Mouse (Mus musculus): Measurements from ENCODE around the gene Mmp9. TPM values are rescaled to one million over a fixed set of nuclear protein-coding genes. Genes with fewer than 3 reads are reported as not detected.

The Mmp9 gene
- total RNA-seq, 1 experiment, result 7.0 TPM

DNA sequence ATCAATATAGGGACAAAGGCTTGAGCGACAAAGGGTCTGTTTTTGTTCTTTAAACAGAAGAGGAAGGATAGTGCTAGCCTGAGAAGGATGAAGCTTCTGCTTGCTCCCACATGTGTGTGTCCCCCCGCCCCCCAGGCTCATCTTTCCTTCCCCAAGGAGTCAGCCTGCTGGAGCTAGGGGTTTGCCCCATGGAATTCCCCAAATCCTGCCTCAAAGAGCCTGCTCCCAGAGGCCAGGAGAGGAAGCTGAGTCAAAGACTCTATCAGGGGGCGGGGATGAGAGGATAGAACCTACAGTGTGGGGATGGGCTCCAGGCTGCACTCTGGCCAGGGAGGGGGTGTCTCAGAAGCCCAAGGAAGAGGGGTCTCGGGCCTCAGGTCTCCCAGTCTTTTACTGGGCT is 6.9 kb downstream of the Mmp9 start:
- TF ChIP-seq MAFK (IDR thresholded peaks at IDR 0.05; ENCODE audit: insufficient read depth, low read depth, low read length) (no peak), CHD2 (IDR thresholded peaks at IDR 0.05; ENCODE audit: low read depth, low read length) (no peak)
- Histone ChIP-seq H3K4me1 (ENCODE audit: control insufficient read depth in 2 of 2, insufficient read depth in 2 of 2, low read length in 2 of 2, poor library complexity in 1 of 2) (peaks cover 2 to 35% of the 10 kb centered on the region in 2 experiments; a peak in 3 of 4 replicates), H3K36me3 (ENCODE audit: control insufficient read depth, insufficient read depth, low read length, poor library complexity, severe bottlenecking) (no peaks in the 10 kb centered on the region), H3K27ac (ENCODE audit: insufficient read depth, low read depth, low read length, poor library complexity, severe bottlenecking) (no peak overlapping the region), H3K4me3 (ENCODE audit: insufficient read depth in 1 of 2, low read depth in 1 of 2, low read length in 2 of 2, poor library complexity in 1 of 2, severe bottlenecking in 1 of 2) (no peak overlapping the region), H3K9me3 (ENCODE audit: control insufficient read depth, insufficient read depth, low read depth, low read length) (no peaks in the 10 kb centered on the region), H3K9ac (ENCODE audit: insufficient read depth, low read depth, low read length, poor library complexity, severe bottlenecking) (no peak overlapping the region)
- DNase-seq (ENCODE audit: low read depth, low spot score), result no peak
- in situ Hi-C loops (cut with MboI; ENCODE audit: low sequenced_read_pairs in 2 of 2, unreplicated experiment in 2 of 2), result no loop called here

DNA sequence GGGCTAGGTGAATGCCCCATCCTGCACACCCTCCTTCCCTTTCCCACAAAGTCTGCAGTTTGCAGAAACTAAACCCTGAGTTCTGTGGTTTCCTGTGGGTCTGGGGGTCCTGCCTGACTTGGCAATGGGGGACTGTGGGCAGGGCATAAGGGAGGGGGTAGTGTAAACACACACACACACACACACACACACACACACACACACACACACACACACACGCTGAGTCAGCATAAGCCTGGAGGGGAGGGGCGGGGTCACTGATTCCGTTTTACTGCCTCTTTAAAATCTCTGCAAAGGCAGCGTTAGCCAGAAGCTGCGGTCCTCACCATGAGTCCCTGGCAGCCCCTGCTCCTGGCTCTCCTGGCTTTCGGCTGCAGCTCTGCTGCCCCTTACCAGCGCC is 7.3 kb downstream of the Mmp9 start:
- peaks cover 2 to 34% of the 10 kb centered on the region in 2 experiments; a peak in 3 of 4 replicates for H3K4me1 ChIP-seq (ENCODE audit: control insufficient read depth in 2 of 2, insufficient read depth in 2 of 2, low read length in 2 of 2, poor library complexity in 1 of 2)
- H3K4me3 ChIP-seq (ENCODE audit: insufficient read depth in 1 of 2, low read depth in 1 of 2, low read length in 2 of 2, poor library complexity in 1 of 2, severe bottlenecking in 1 of 2), result no peak overlapping the region
- no peak for DNase-seq (ENCODE audit: low read depth, low spot score)
- H3K36me3 ChIP-seq (ENCODE audit: control insufficient read depth, insufficient read depth, low read length, poor library complexity, severe bottlenecking), result no peaks in the 10 kb centered on the region
- TF ChIP-seq ZC3H11A (IDR thresholded peaks at IDR 0.05; ENCODE audit: borderline replicate concordance, low read depth, low read length) (no peak), MAFK (IDR thresholded peaks at IDR 0.05; ENCODE audit: insufficient read depth, low read depth, low read length) (peak; percentile 83), CHD2 (IDR thresholded peaks at IDR 0.05; ENCODE audit: low read depth, low read length) (no peak)
- H3K9ac ChIP-seq (ENCODE audit: insufficient read depth, low read depth, low read length, poor library complexity, severe bottlenecking), result no peak overlapping the region
- H3K9me3 ChIP-seq (ENCODE audit: control insufficient read depth, insufficient read depth, low read depth, low read length), result no peaks in the 10 kb centered on the region
- in situ Hi-C loops (cut with MboI; ENCODE audit: low sequenced_read_pairs in 2 of 2, unreplicated experiment in 2 of 2), result no loop called here
- H3K27ac ChIP-seq (ENCODE audit: insufficient read depth, low read depth, low read length, poor library complexity, severe bottlenecking), result no peak overlapping the region; the same call in 1 of the 2 replicates

DNA sequence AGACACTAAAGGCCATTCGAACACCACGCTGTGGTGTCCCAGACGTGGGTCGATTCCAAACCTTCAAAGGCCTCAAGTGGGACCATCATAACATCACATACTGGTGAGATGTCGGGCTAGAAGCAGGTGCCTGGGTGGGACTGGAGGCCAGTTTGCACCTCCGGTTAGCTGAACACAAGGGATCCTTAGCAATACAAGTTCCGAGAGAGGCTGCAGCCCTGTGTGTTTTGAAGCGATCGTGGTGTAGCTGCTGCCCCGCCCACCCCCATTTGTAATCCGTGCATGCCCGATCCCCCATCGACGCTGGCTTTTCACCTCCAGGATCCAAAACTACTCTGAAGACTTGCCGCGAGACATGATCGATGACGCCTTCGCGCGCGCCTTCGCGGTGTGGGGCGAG is 8.4 kb downstream of the Mmp9 start:
- peaks cover 2 to 30% of the 10 kb centered on the region in 2 experiments; a peak in 2 of 4 replicates for H3K4me1 ChIP-seq (ENCODE audit: control insufficient read depth in 2 of 2, insufficient read depth in 2 of 2, low read length in 2 of 2, poor library complexity in 1 of 2)
- in situ Hi-C loops (cut with MboI; ENCODE audit: low sequenced_read_pairs in 2 of 2, unreplicated experiment in 2 of 2), result no loop called here
- peak overlapping the region; percentile 10 to 50; a peak in 3 of 4 replicates for H3K4me3 ChIP-seq (ENCODE audit: insufficient read depth in 1 of 2, low read depth in 1 of 2, low read length in 2 of 2, poor library complexity in 1 of 2, severe bottlenecking in 1 of 2)

DNA sequence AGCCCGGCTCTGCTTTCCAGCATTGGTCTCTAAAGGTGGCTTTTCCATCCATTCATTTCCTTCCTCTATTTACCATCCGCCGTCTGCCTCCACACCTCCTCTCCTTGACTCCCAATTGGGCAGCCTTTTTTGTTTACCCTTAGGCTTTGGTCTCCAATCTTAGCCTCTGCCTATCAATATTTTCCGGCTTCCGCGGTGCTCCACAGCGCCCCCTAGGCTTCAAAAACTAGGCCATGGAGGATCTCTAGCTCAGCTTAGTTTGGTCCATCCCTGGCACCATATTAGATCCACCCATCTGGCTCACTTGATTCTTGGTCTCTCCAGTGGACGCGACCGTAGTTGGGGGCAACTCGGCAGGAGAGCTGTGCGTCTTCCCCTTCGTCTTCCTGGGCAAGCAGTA is 9.9 kb downstream of the Mmp9 start:
- Histone ChIP-seq H3K27ac (ENCODE audit: insufficient read depth, low read depth, low read length, poor library complexity, severe bottlenecking) (no peak overlapping the region), H3K4me1 (ENCODE audit: control insufficient read depth in 2 of 2, insufficient read depth in 2 of 2, low read length in 2 of 2, poor library complexity in 1 of 2) (peaks cover 2 to 30% of the 10 kb centered on the region in 2 experiments; a peak in 2 of 4 replicates), H3K9me3 (ENCODE audit: control insufficient read depth, insufficient read depth, low read depth, low read length) (no peaks in the 10 kb centered on the region), H3K36me3 (ENCODE audit: control insufficient read depth, insufficient read depth, low read length, poor library complexity, severe bottlenecking) (no peaks in the 10 kb centered on the region), H3K9ac (ENCODE audit: insufficient read depth, low read depth, low read length, poor library complexity, severe bottlenecking) (peak overlapping the region; percentile 50; the same call in 1 of the 2 replicates), H3K4me3 (ENCODE audit: insufficient read depth in 1 of 2, low read depth in 1 of 2, low read length in 2 of 2, poor library complexity in 1 of 2, severe bottlenecking in 1 of 2) (peak overlapping the region; percentile 59 to 64)
- no peak for DNase-seq (ENCODE audit: low read depth, low spot score)
- TF ChIP-seq MAFK (IDR thresholded peaks at IDR 0.05; ENCODE audit: insufficient read depth, low read depth, low read length) (no peak), CHD2 (IDR thresholded peaks at IDR 0.05; ENCODE audit: low read depth, low read length) (no peak), ZC3H11A (IDR thresholded peaks at IDR 0.05; ENCODE audit: borderline replicate concordance, low read depth, low read length) (no peak), ZNF384 (IDR thresholded peaks at IDR 0.05; ENCODE audit: low read depth, low read length) (no peak), HCFC1 (IDR thresholded peaks at IDR 0.05; ENCODE audit: borderline replicate concordance, insufficient read depth, low read length) (no peak)
- in situ Hi-C loops (cut with MboI; ENCODE audit: low sequenced_read_pairs in 2 of 2, unreplicated experiment in 2 of 2), result no loop called here

More for the DNA sequence above, 8.4 kb downstream of the Mmp9 start:
- no peak for DNase-seq (ENCODE audit: low read depth, low spot score)
- Histone ChIP-seq H3K27ac (ENCODE audit: insufficient read depth, low read depth, low read length, poor library complexity, severe bottlenecking) (no peak overlapping the region), H3K36me3 (ENCODE audit: control insufficient read depth, insufficient read depth, low read length, poor library complexity, severe bottlenecking) (no peaks in the 10 kb centered on the region), H3K9ac (ENCODE audit: insufficient read depth, low read depth, low read length, poor library complexity, severe bottlenecking) (no peak overlapping the region), H3K9me3 (ENCODE audit: control insufficient read depth, insufficient read depth, low read depth, low read length) (no peaks in the 10 kb centered on the region)
- no peak for TF ChIP-seq HCFC1 (IDR thresholded peaks at IDR 0.05; ENCODE audit: borderline replicate concordance, insufficient read depth, low read length)

DNA sequence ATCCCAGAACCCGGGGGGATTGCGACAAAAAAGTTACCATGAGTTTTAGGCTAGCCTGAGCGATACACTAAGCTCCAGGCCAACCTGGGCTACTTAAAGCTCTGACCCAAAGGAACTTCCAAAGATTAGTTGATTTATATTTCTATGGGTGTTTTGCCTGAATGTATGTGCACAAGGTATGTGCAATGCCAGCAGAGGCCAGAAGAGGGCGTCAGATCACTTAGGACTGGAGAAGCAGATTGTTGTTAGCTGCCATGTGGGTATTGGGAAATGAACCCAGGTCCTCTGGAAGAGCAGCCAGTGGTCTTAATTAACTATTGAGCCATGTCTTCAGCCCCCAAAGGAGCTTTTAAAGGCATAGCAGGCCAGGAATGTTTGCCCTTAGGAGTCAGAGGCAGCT is 11.2 kb downstream of the Mmp9 start:
- Histone ChIP-seq H3K4me1 (ENCODE audit: control insufficient read depth in 2 of 2, insufficient read depth in 2 of 2, low read length in 2 of 2, poor library complexity in 1 of 2) (peaks cover 2 to 36% of the 10 kb centered on the region in 2 experiments; a peak in 2 of 4 replicates), H3K9me3 (ENCODE audit: control insufficient read depth, insufficient read depth, low read depth, low read length) (no peaks in the 10 kb centered on the region)
- in situ Hi-C loops (cut with MboI; ENCODE audit: low sequenced_read_pairs in 2 of 2, unreplicated experiment in 2 of 2), result no loop called here

More for the DNA sequence above, 11.2 kb downstream of the Mmp9 start:
- no peak for DNase-seq (ENCODE audit: low read depth, low spot score)
- Histone ChIP-seq H3K27ac (ENCODE audit: insufficient read depth, low read depth, low read length, poor library complexity, severe bottlenecking) (no peak overlapping the region), H3K4me3 (ENCODE audit: insufficient read depth in 1 of 2, low read depth in 1 of 2, low read length in 2 of 2, poor library complexity in 1 of 2, severe bottlenecking in 1 of 2) (no peak overlapping the region), H3K36me3 (ENCODE audit: control insufficient read depth, insufficient read depth, low read length, poor library complexity, severe bottlenecking) (no peaks in the 10 kb centered on the region), H3K9ac (ENCODE audit: insufficient read depth, low read depth, low read length, poor library complexity, severe bottlenecking) (no peak overlapping the region)
- TF ChIP-seq HCFC1 (IDR thresholded peaks at IDR 0.05; ENCODE audit: borderline replicate concordance, insufficient read depth, low read length) (no peak), ZNF384 (IDR thresholded peaks at IDR 0.05; ENCODE audit: low read depth, low read length) (no peak), CHD2 (IDR thresholded peaks at IDR 0.05; ENCODE audit: low read depth, low read length) (no peak), ZC3H11A (IDR thresholded peaks at IDR 0.05; ENCODE audit: borderline replicate concordance, low read depth, low read length) (no peak), MAFK (IDR thresholded peaks at IDR 0.05; ENCODE audit: insufficient read depth, low read depth, low read length) (no peak)
